Mouse (Mus musculus) left cerebral cortex, adult 2 months (tissue): ENCODE results near the gene Slc25a33. TPM values are rescaled to one million over a fixed set of nuclear protein-coding genes. Genes with fewer than 3 reads are reported as not detected.

ENCODE experiments used
- DNase-seq, 2 experiments: peaks; one replicate each; pipeline ENCODE4 v3.0.0; 2021 to 2022; ENCODE audit warnings: low spot score in 2 of 2, mixed read lengths in 1 of 2; ENCODE audit errors: extremely low spot score in 1 of 2
- H3K27ac ChIP-seq: fragments of 200-600 bp; 2 replicates; pipeline ENCODE4 v1.8.1; 2022
- H3K4me3 ChIP-seq: fragments of 200-600 bp; 2 replicates; pipeline ENCODE4 v1.8.1; 2022
- CTCF ChIP-seq: fragments of 200-600 bp; IDR thresholded peaks from 2 replicates; pipeline ENCODE4 v1.8.1; 2022; ENCODE audit warnings: antibody characterized with exemption, mild to moderate bottlenecking, moderate library complexity
- intact Hi-C: fragments of 180-260 bp; cut with DNase I; formaldehyde crosslinking; loops from one replicate; pipeline ENCODE4 v1.15.1; 2025
- total RNA-seq, 2 experiments: library from RNA; stranded (reverse); gene quantifications; 2 replicates each; pipeline ENCODE4 v1.2.3; 2021

Gene Slc25a33
- total RNA-seq, 2 experiments from 2014 or later: 25.9 to 30.2 TPM

GRCm38 (mm10) chr4:149734246-149734645 is 39.8 kb downstream of the Slc25a33 start:
- peak overlapping the region; percentile 80 for H3K27ac ChIP-seq
- H3K4me3 ChIP-seq: no peak overlapping the region
- no peak for TF ChIP-seq CTCF
- intact Hi-C loops: no loop called here
- no peak for DNase-seq

GRCm38 (mm10) chr4:149733748-149734147 is 40.3 kb downstream of the Slc25a33 start:
- peak in 1 of 2 experiments; percentile 61 for DNase-seq
- H3K27ac ChIP-seq: peak overlapping the region; percentile 80
- H3K4me3 ChIP-seq: no peak overlapping the region
- intact Hi-C loops: no loop called here
- no peak for TF ChIP-seq CTCF

GRCm38 (mm10) chr4:149732800-149733199 is 41.3 kb downstream of the Slc25a33 start:
- intact Hi-C loops: no loop called here
- TF ChIP-seq CTCF: no peak
- DNase-seq: no peak

DNA sequence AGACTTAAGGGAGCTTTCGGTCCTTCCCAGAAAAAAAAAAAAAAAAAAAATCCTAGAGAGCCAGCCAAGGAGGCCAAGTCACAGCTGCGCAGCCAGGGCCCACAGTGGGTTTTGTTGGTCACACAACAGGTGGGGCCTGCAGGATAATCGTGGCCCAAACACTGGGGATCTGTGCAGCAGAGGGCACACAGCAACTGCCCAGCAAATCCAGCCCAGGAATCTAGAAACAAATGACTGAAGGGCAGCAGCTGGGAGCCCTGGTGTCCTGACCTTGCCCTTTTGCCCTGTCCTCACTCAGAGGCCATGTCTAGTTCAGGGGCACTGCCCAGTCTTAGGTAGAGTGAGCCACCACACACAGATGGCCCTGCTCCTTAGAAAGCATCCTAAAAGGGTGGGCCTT is 41.8 kb downstream of the Slc25a33 start:
- no peak for TF ChIP-seq CTCF
- no peak for DNase-seq

More at GRCm38 (mm10) chr4:149732800-149733199, 41.3 kb downstream of the Slc25a33 start:
- Histone ChIP-seq H3K4me3 (no peak overlapping the region), H3K27ac (peak overlapping the region; percentile 50)

GRCm38 (mm10) chr4:149730827-149731226 is 43.2 kb downstream of the Slc25a33 start:
- Histone ChIP-seq H3K27ac (no peak overlapping the region), H3K4me3 (no peak overlapping the region)
- no peak for TF ChIP-seq CTCF
- intact Hi-C loops: no loop called here
- DNase-seq: no peak

More for the DNA sequence above, 41.8 kb downstream of the Slc25a33 start:
- H3K4me3 ChIP-seq: no peak overlapping the region
- intact Hi-C loops: no loop called here
- peak overlapping the region; percentile 50 for H3K27ac ChIP-seq

GRCm38 (mm10) chr4:149728810-149729209 is 45.3 kb downstream of the Slc25a33 start:
- Histone ChIP-seq H3K4me3 (no peak overlapping the region), H3K27ac (no peak overlapping the region)
- TF ChIP-seq CTCF: no peak
- DNase-seq: no peak
- intact Hi-C loops: no loop called here

- no peak for DNase-seq
- TF ChIP-seq CTCF: no peak
- no peak overlapping the region for H3K4me3 ChIP-seq
- intact Hi-C loops: no loop called here
- no peak overlapping the region for H3K27ac ChIP-seq
Measured at GRCm38 (mm10) chr4:149727636-149728035, 46.4 kb downstream of the Slc25a33 start.

DNA sequence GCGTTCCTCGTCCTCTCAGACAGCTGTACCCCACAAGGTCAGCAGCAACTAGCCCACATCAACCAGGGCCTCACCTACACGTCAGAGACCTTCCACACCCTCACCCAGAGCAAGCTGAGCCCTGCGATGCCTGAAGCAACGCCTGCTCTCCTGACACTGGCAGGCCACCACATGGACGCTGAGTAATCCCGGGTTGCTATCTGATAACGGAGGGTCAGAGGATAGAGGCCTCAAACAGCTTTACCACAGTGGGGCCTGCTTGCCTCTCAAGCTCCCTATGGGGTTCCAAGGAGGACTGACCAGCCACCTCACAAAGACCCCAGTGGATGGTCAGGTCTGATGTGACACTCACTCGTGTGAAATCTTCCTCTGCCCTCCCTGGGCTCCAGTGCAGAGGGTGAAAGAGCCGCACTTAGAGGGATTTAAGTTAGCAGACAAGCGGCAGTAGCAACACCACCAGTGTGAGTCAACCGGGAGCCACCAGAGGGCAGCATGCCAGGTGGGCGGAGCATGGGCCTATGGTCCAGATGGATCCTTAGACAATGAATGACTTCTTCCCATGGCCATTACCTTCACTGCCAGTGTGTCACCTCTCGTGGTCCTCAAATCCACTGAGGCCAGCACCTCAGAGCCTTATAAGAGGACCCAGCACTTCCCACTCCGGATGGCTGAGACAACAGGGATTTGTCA is 48.3 kb downstream of the Slc25a33 start:
- Histone ChIP-seq H3K4me3 (no peak overlapping the region), H3K27ac (no peak overlapping the region)
- TF ChIP-seq CTCF: peak; percentile 66
- peak in 1 of 2 experiments; percentile 77 for DNase-seq
- intact Hi-C loops: no loop called here

DNA sequence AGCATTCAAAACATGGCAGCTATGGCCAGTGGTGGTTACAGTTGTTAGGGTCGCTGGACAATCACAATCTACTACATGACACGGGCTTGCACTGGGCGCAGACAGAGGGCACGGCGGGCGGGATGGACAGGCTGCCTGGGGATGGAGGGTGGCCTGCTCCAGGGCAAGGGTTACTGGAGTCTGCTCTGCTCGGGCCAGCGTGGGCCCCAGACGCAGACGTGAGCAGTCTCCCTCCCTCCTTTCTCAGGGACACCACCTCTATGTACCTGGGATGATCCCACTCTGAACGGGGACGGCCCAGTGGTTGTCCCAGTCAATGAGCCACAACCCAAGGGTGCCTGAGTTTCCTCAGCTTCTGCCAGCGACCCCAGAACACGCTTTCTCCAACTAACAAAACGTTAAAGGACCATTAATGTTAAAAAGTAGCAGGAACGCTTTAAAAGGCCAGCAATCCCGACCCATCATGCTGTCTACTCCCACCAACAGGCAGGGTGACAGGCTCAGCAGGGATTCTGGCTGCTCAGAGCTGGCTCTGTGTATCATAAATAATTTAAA is 49.1 kb downstream of the Slc25a33 start:
- no peak for TF ChIP-seq CTCF
- peak overlapping the region; percentile 12; the same call in 1 of the 2 replicates for H3K27ac ChIP-seq
- intact Hi-C loops: loop anchor here (1.0 kb wide), 1 partner anchor 13 kb away; the partner anchor contains the start of gene Tmem201
- no peak for DNase-seq
- H3K4me3 ChIP-seq: no peak overlapping the region

GRCm38 (mm10) chr4:149723855-149724731 is 50.0 kb downstream of the Slc25a33 start:
- TF ChIP-seq CTCF: peak; percentile 61
- intact Hi-C loops: loop anchor here (1.0 kb wide), 1 partner anchor 14 kb away; the partner anchor contains the start of gene Tmem201
- Histone ChIP-seq H3K4me3 (no peak overlapping the region), H3K27ac (peak overlapping the region; percentile 65)
- DNase-seq: peak in 1 of 2 experiments; percentile 57

DNA sequence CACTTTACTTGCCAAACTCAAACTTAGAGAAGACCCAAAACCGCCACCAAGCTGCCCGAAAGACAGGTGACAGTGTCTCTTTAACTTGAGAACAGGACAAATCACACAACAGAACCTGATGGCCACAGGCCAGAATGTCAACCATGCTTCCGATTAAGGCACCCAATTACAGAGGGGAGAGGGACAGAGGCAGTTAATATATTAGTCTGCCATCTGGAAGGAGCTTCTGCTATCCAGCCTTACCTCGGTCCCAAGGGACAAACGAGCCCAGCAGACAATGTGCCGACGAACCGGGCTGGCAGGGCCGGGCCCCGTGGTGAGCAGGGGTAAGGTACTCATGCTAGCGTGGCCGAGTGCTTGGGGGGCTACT is 51.1 kb downstream of the Slc25a33 start:
- no peak for DNase-seq
- intact Hi-C loops: no loop called here
- TF ChIP-seq CTCF: no peak
- H3K4me3 ChIP-seq: no peak overlapping the region
- H3K27ac ChIP-seq: no peak overlapping the region
